11 mouse cellular contexts compared by ENCODE assay signal in the genomic region with DNA sequence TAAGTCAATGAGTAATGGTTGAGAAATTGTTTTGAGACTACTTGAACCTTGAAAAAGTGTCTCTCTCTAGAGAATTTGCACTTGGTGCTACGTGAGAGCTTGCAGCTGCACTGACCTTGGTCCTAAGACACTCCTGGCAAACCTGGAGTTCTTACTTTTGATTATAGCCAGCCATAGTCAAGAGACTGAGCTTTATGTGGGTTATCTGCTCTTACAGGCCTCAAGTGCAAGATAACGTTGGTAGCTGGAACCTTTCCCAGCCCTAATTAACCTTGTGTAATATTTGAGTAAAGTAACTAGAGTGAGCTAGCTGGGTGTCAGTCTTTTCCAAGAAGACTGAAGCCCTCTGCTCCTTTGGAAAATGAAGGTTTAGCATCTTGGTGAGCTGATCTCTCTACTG. TPM values are rescaled to one million over a fixed set of nuclear protein-coding genes. Genes with fewer than 3 reads are reported as not detected.
DNase-seq lines count a peak whose midpoint lies in the region; ATAC-seq and TF ChIP-seq lines count a peak whose summit lies in the region.
"Had no signal": no experiment of that assay in that cellular context is flagged by ENCODE, and none has a peak within 500 bp of the region (broad histone marks: within the 10 kb centered on the region; RNA-seq: fewer than 3 reads in every experiment).

No protein-coding gene starts in this region.

- H3K4me1 ChIP-seq in MEL (ENCODE audit: control insufficient read depth in 1 of 2, insufficient read depth in 2 of 2, low read length in 2 of 2), result peaks cover 6 to 16% of the 10 kb centered on the region in 2 experiments
- H3K4me1 ChIP-seq in intestine, embryonic 16.5 days (ENCODE audit: control insufficient read depth, insufficient read depth, low read length), result peaks cover 12% of the 10 kb centered on the region
- peaks cover 3% of the 10 kb centered on the region; the same call in 1 of the 2 replicates for H3K4me1 ChIP-seq in kidney, embryonic 16.5 days (ENCODE audit: insufficient read depth, low read length)

- peaks cover 0 to 2% of the 10 kb centered on the region in 2 experiments; a peak in 3 of 4 replicates for H3K27me3 ChIP-seq in MEL (ENCODE audit: control insufficient read depth in 1 of 2, insufficient read depth in 2 of 2, low read length in 2 of 2)
- H3K27me3 ChIP-seq in intestine, embryonic 16.5 days (replicated peaks; ENCODE audit: control insufficient read depth, insufficient read depth, low read length), result no peaks in the 10 kb centered on the region
- no peaks in the 10 kb centered on the region for H3K27me3 ChIP-seq in kidney, embryonic 16.5 days (ENCODE audit: insufficient read depth, low read length)
- H3K27me3 ChIP-seq: megakaryocyte, embryonic 14.5 days had no signal

- no peak overlapping the region for H3K27ac ChIP-seq in MEL (ENCODE audit: control insufficient read depth, low read depth, low read length)
- peak overlapping the region; percentile 83 for H3K27ac ChIP-seq in intestine, embryonic 16.5 days (ENCODE audit: low read length)
- no peak overlapping the region for H3K27ac ChIP-seq in kidney, embryonic 16.5 days (ENCODE audit: low read length)

- TF ChIP-seq POLR2A in MEL (IDR thresholded peaks at IDR 0.05; ENCODE audit: control insufficient read depth in 1 of 2, insufficient read depth in 1 of 2, low read depth in 1 of 2, low read length in 2 of 2, poor library complexity in 1 of 2), result no peak

- no peaks in the 10 kb centered on the region for H3K9me3 ChIP-seq in MEL (replicated peaks; ENCODE audit: insufficient read depth, low read length)
- H3K9me3 ChIP-seq in intestine, embryonic 16.5 days (ENCODE audit: control insufficient read depth, low read length), result no peaks in the 10 kb centered on the region
- no peaks in the 10 kb centered on the region for H3K9me3 ChIP-seq in kidney, embryonic 16.5 days (ENCODE audit: low read length)
- H3K9me3 ChIP-seq: megakaryocyte, embryonic 14.5 days had no signal

- TF ChIP-seq RAD21 in MEL (IDR thresholded peaks at IDR 0.05; ENCODE audit: low read depth, low read length), result no peak

- DNase-seq in MEL (ENCODE audit: low read depth, low spot score), result peak; percentile 87
- DNase-seq in MEL-GATA-1-ER (ENCODE audit: extremely low read depth, low read depth), result peak; percentile 64
- peak; percentile 38 for DNase-seq in lung, postnatal 10 days
- DNase-seq in cerebellum, postnatal 10 days, result no peak
- DNase-seq: forebrain, postnatal 0 days; gastrocnemius, postnatal 36 days; kidney, adult 11 months had no signal

- H3K79me2 ChIP-seq in MEL (ENCODE audit: control insufficient read depth, insufficient read depth, low read length, poor library complexity), result no peaks in the 10 kb centered on the region

- peak; percentile 80 to 89 for TF ChIP-seq EP300 in MEL (IDR thresholded peaks at IDR 0.05; ENCODE audit: low read depth in 1 of 2, low read length in 2 of 2)

- peak; percentile 77 for ATAC-seq in intestine, embryonic 16.5 days
- ATAC-seq in erythroid progenitor cell, adult 5-6 weeks (replicated peaks; ENCODE audit: low FRiP score, poor library complexity, severe bottlenecking), result no peak
- ATAC-seq in kidney, embryonic 16.5 days (ENCODE audit: low FRiP score, low TSS enrichment), result no peak
- ATAC-seq: forebrain, postnatal 0 days had no signal

- 50% methylated on average over 2 of the region's 2 CpGs for WGBS in intestine, embryonic 16.5 days
- 60% methylated on average over 2 of the region's 2 CpGs for WGBS in kidney, embryonic 16.5 days

- H3K9ac ChIP-seq in MEL (ENCODE audit: control insufficient read depth, low read depth, low read length, poor library complexity, severe bottlenecking), result no peak overlapping the region
- H3K9ac ChIP-seq in intestine, embryonic 16.5 days (ENCODE audit: low read depth, low read length), result no peak overlapping the region
- no peak overlapping the region for H3K9ac ChIP-seq in kidney, embryonic 16.5 days (replicated peaks; ENCODE audit: low read length)
- H3K9ac ChIP-seq: forebrain, postnatal 0 days had no signal

- H3K4me3 ChIP-seq in MEL (ENCODE audit: control insufficient read depth in 1 of 2, insufficient read depth in 1 of 2, low read depth in 2 of 2, low read length in 2 of 2), result no peak overlapping the region
- H3K4me3 ChIP-seq in intestine, embryonic 16.5 days (ENCODE audit: low read length), result no peak overlapping the region
- no peak overlapping the region for H3K4me3 ChIP-seq in kidney, embryonic 16.5 days (ENCODE audit: low read length)
- H3K4me3 ChIP-seq: megakaryocyte, embryonic 14.5 days had no signal

- H3K4me2 ChIP-seq in intestine, embryonic 16.5 days (ENCODE audit: low read depth, low read length), result no peak overlapping the region
- H3K4me2 ChIP-seq in kidney, embryonic 16.5 days (replicated peaks; ENCODE audit: low read depth, low read length), result no peak overlapping the region

- TF ChIP-seq CTCF in MEL (IDR thresholded peaks at IDR 0.05 in 2 of 3, conservative IDR thresholded peaks at IDR 0.05 in 1 of 3; ENCODE audit: control insufficient read depth in 1 of 3, insufficient read depth in 1 of 3, low read depth in 2 of 3, low read length in 3 of 3, poor library complexity in 1 of 3, severe bottlenecking in 1 of 3), result no peak

- peaks cover 0 to 19% of the 10 kb centered on the region in 2 experiments; a peak in 2 of 4 replicates for H3K36me3 ChIP-seq in MEL (ENCODE audit: control insufficient read depth in 1 of 2, insufficient read depth in 2 of 2, low read length in 2 of 2)
- H3K36me3 ChIP-seq in intestine, embryonic 16.5 days (ENCODE audit: control insufficient read depth, insufficient read depth, low read length), result no peaks in the 10 kb centered on the region
- H3K36me3 ChIP-seq in kidney, embryonic 16.5 days (ENCODE audit: insufficient read depth, low read length), result no peaks in the 10 kb centered on the region

TF ChIP-seq in MEL, 35 proteins besides CTCF, POLR2A, EP300 and RAD21:
- TF ChIP-seq RCOR1 (IDR thresholded peaks at IDR 0.05; ENCODE audit: low read depth, low read length), result peak; percentile 98
- no peak for TF ChIP-seq USF2 (IDR thresholded peaks at IDR 0.05; ENCODE audit: borderline replicate concordance in 1 of 2, insufficient read depth in 1 of 2, low read depth in 1 of 2, low read length in 2 of 2)
- peak; percentile 95 for TF ChIP-seq GATA1 (IDR thresholded peaks at IDR 0.05; ENCODE audit: low read depth, low read length)
- no peak for TF ChIP-seq TBP (IDR thresholded peaks at IDR 0.05; ENCODE audit: low read depth, low read length)
- TF ChIP-seq SIN3A (IDR thresholded peaks at IDR 0.05; ENCODE audit: low read length), result peak; percentile 69
- peak; percentile 21; the same call in 1 of the 2 replicates for TF ChIP-seq MAFK (IDR thresholded peaks at IDR 0.05; ENCODE audit: borderline replicate concordance, low read depth, low read length)
- no peak for TF ChIP-seq MYC (IDR thresholded peaks at IDR 0.05; ENCODE audit: low read depth, low read length)
- TF ChIP-seq ETS1 (IDR thresholded peaks at IDR 0.05; ENCODE audit: low read depth, low read length), result peak; percentile 79
- no peak for TF ChIP-seq MAX (IDR thresholded peaks at IDR 0.05; ENCODE audit: low read length)
- peak; percentile 65 for TF ChIP-seq TAL1 (IDR thresholded peaks at IDR 0.05; ENCODE audit: low read length)
- TF ChIP-seq TCF12 (IDR thresholded peaks at IDR 0.05; ENCODE audit: low read depth, low read length), result peak; percentile 88

RNA-seq across cellular contexts. Expression of a gene that starts 25.5 kb away (rescaled TPM):
- total RNA-seq in MEL (2012; rRNA removed), result 14.4 and 27.2 TPM in 2 replicates
- 10 to 100 TPM in 1 of 2 experiments, not detected in 1; 35.5 TPM for polyA plus RNA-seq in MEL (2012; ENCODE audit: insufficient read depth in 1 of 2, insufficient read length in 2 of 2, low read depth in 1 of 2, low replicate concordance in 2 of 2, missing spikeins in 1 of 2)
- 40.2 and 46.7 TPM in 2 replicates for polyA plus RNA-seq in intestine, embryonic 16.5 days (2015; fragmentation: Nextera tagmentation; extraction: Ambion mirVana)
- total RNA-seq in erythroid progenitor cell, adult 5-6 weeks (2015; ENCODE audit: low replicate concordance), result 40.2 and 46.9 TPM in 2 replicates
- 39.4 and 67.0 TPM in 2 replicates for total RNA-seq in erythroid progenitor cell, adult 5-6 weeks (2017; ENCODE audit: low replicate concordance)
- 47.0 and 47.6 TPM in 2 replicates for polyA plus RNA-seq in kidney, embryonic 16.5 days (2015; fragmentation: Nextera tagmentation; extraction: Ambion mirVana)

RNA-seq across cellular contexts. Expression of a gene that starts 49.1 kb away (rescaled TPM):
- 0.07 and 0.12 TPM in 2 replicates for total RNA-seq in MEL (2012; rRNA removed)
- under 1 TPM in 1 of 2 experiments, not detected in 1; 0.36 TPM for polyA plus RNA-seq in MEL (2012; ENCODE audit: insufficient read depth in 1 of 2, insufficient read length in 2 of 2, low read depth in 1 of 2, low replicate concordance in 2 of 2, missing spikeins in 1 of 2)
- 13.4 and 13.5 TPM in 2 replicates for polyA plus RNA-seq in intestine, embryonic 16.5 days (2015; fragmentation: Nextera tagmentation; extraction: Ambion mirVana)
- not detected in 2 replicates for total RNA-seq in erythroid progenitor cell, adult 5-6 weeks (2015; ENCODE audit: low replicate concordance)
- total RNA-seq in erythroid progenitor cell, adult 5-6 weeks (2017; ENCODE audit: low replicate concordance), result not detected in 2 replicates
- polyA plus RNA-seq in kidney, embryonic 16.5 days (2015; fragmentation: Nextera tagmentation; extraction: Ambion mirVana), result 14.1 and 14.6 TPM in 2 replicates

Comparison
In these comparisons a context has a peak if more than half of its experiments do, and no peak if none do; other contexts are left out.
1. DNase-seq: peak in MEL (single experiment), MEL-GATA-1-ER (single experiment) and lung, postnatal 10 days (single experiment); none in cerebellum, postnatal 10 days (0 of 2).
2. RNA of a gene that starts 49.1 kb away (polyA plus RNA-seq): 14.1 to 14.6 TPM in kidney, embryonic 16.5 days and 13.4 to 13.5 TPM in intestine, embryonic 16.5 days; 0.36 TPM in MEL; every median in the first group is over 10 times any median in the second.